Mouse (Mus musculus) spleen, adult 18-20 months (tissue): ENCODE measurements around the gene Zfp64.
"Not testable (repeated sequence)": the region's sequence is repeated elsewhere in the genome, so short reads cannot be mapped to it uniquely, and the experiment has no call there.

Source experiments
- DNase-seq, 2 experiments: peaks; one replicate each; pipeline ENCODE4 v3.0.0; 2022; ENCODE audit warnings: mixed read lengths in 2 of 2

The Zfp64 gene

DNA sequence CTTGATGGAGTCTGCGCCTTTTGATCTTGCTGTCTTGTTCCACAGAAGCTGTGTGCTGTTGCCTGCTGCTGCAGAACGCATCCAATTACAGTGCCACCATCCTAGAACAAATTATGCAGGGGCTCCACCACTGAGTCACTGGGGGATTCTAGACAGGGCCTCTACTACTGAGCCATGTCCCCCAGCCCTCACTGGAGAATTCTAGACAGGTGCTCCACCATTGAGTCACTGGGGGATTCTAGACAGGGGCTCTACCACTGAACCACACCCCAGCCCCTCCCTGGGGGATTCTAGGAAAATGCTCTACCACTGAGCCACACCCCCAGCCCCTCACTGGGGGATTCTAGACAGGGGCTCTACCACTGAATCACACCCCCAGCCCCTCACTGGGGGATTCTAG, 63.3 kb downstream of the Zfp64 start:
- DNase-seq, result no peak

DNA sequence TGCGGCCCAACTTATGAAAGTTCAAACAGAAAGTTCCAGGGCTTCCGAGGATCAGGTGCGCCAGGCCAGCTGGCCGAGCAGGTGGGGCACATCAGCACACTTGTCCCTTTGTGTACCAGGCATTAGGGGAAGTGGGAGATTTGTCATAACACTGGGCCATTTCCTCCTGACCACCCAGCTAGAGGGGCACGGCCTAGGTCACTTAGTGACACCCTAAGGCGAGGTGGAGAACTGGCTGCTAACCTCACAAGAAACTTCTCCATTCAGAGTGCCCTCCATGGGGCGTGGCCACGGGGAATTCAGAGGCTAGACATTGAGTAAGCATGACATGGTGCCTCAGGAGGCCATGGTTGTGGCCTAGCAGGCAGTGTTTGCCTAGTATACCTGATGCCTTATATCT, 70.7 kb downstream of the Zfp64 start:
- DNase-seq, result no peak

DNA sequence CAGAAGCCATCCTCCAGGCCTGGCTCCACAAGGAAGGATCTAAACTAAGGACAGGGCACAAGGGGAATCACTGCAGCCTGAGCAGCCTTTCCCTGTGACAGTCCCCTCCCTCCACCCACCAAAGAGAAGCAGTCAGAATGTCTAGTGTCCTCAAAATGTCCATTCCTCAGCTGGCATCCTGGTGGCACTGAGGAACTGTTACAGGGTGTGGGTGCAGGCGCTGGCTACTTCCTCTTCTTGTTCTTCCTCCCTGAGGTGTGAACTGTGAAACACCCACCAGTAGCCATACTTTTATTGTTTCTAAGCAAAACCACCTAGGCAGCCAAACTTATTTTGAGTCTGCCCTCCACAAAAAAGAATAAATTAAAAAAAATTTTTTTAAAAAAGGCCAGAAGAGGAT, 72.4 kb downstream of the Zfp64 start:
- no peak for DNase-seq

DNA sequence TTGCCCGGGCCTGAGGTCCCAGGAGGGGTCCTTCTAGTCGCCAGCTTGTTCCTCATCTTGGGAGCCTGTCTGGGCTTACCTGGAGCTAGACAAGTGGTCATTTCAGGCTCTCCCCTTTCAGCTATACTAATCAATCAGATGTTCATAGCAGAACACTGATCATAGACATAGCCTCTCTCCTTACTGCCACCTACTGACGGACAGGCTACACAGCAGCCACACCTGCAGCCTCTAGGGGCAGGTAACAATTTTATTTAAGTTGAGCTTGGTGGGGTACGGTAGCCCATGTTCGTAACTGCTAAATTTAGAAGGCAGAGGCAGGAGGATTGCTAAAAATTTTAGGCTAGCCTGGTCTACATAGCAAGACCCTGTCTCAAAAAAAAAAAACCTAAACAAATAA, 73.5 kb downstream of the Zfp64 start:
- DNase-seq, result no peak

DNA sequence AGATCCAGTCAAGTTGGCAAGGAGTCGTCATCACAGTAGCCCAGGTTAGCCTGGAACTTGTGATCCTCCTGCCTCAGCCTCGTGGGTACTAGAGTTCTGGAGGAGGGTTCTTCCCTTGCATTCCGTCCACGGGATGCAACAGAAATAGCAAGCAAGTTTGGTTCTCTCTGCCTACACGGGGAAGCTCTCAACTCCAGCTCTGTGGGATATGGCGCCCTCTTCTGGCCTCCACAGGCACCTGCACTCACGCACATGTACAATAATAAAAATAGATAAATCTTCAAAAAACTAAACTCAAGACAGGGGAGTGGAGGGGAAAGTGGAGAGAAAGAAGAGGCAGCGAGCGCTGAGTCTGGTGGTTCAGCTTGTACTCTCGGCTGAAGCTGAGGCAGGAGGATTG, 75.8 kb downstream of the Zfp64 start:
- no peak for DNase-seq

DNA sequence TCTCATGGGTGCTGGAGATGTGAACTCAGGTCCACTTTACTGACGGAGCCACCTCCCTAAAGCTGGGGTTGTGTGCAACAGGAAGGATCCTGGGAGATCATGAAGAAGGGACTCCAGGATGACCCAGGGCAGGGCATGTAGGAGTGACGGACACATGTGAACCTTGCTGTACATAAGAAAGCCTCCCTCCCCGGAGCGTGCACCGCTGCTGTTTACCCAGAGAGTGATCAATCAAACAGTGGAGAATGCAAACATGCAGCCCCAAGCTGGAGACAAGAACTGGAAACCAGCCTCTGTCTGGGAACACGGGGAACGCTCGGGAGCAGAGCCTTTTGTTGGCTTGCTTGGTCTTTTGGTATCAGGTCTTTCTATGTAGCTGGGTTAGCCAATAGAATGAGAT, 76.7 kb downstream of the Zfp64 start:
- DNase-seq, result no peak

DNA sequence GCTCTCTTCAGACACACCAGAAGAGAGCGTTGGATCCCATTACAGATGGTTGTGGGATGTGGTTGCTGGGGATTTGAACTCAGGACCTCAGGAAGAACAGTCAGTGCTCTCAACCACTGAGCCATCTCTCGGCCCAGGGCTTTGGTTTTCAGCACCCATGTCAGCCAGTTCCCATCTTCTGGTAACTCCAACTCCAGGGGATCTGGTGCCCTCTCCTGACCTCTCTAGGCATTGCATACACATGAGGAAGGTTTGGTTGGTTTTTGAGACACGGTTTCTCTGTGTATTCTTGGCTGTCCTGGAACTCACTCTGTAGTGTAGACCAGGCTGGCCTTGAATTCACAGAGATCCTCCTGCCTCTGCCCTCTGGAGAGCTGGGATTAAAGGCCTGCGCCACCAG, 77.2 kb downstream of the Zfp64 start:
- no peak for DNase-seq

DNA sequence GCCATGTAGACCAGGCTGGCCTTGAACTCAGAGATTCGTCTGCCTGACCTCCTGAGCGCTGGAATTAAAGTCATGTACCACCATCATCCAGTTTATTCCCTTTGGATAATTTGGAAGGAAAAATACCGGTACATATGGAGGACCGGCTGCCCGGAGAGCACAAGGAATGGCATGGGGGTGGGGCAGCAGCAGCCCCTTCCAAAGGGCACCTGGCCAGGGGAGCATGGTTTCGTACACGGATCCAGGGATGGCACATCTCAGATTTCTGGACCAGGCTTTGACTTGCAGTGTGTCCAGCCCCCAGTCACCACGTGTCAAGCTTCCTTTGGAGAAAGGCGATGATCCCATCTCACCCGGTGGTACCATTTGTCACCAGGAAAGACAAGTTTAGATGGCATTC, 78.8 kb downstream of the Zfp64 start:
- no peak for DNase-seq

DNA sequence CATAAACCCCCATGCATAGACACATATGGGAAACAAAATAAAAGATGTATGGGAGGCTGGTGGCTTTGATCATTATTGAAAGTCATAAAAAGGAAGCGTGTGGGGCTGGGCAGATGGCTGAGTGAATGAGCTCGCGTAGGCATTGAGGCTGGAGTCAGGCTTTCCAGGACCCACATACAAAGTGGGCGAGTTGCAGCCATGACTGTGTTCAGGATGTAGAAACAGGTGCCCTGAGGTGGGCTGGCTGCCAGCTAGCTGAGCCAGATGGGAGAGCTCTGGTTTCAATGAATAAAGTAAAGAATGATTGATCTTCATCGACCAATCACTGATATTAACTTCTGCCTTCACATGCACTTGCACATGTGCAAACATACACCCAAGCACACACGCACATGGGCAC, 80.9 kb downstream of the Zfp64 start:
- DNase-seq, result no peak

DNA sequence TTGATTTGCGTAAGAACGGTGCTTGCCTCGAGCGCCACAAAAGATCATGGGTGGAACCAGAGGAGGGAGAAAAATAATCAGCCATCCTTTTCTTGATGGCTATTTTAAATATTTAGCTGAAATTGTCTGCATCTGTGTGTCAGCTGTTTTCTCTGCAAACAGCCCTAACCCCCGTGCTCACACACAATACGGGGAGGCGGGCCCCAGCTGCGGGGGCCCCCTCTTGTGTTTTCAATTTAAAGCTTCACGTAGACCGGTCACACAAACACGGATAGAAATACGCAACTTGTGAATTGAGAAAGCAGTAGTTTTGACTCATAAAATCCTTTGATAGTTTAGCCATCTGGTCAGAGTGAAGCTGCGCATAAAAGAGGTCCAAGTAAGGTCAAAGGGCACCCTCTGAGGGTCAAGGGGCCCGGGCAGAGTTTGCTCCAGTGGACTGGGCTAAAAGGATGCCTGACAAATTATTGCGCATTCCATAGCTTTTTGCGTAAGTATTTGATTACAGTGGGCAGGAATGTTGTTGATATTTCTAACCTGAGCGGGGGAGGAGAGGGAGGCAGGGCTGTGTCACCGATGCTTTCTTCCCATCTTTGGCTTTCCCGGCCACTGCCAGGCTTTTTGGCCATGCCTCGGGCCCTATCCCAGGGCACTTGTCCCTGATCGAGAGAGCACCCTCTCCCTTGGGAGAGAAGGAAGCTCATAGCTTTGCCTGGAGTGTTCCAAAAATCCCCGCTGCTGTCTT, 83.4 kb downstream of the Zfp64 start:
- DNase-seq, result no peak

DNA sequence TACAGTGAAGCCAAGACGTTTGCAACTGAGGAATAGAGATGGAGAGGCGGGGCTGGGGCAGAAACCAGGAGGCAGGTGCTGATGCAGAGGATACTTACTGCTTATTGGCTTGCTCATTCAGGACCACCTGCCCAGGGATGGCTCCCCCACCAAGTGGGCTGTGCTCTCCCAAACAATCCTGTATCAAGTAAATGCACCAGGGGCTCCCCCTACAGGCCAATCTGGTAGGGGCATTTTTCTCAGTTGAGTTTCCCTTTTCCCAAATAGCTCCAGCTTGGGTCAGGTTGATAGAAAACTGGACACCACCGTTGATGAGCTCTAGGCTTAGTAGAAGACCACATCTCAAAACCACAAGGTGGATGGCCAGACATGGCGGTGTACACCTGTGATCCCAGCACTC, 84.9 kb downstream of the Zfp64 start:
- DNase-seq, result no peak

DNA sequence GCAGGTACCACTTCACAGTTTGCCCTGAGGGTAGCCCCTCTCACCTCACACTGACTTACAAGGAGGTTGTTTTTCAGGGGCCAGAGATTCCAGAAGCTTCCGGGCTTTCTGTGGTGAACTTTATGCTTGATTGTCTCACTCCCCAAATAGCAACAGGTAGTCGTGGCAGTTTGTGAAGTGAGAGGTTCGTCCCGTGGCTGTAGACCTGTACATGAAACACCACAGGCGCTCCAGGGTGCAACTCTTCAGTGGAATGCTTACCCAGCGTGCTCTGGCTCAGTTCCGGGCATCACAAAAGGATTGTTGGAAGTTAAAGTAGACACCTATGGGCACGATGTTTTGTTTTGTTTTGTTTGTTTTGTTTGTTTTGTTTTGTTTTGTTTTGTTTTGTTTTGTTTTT, 88.4 kb downstream of the Zfp64 start:
- no peak for DNase-seq

DNA sequence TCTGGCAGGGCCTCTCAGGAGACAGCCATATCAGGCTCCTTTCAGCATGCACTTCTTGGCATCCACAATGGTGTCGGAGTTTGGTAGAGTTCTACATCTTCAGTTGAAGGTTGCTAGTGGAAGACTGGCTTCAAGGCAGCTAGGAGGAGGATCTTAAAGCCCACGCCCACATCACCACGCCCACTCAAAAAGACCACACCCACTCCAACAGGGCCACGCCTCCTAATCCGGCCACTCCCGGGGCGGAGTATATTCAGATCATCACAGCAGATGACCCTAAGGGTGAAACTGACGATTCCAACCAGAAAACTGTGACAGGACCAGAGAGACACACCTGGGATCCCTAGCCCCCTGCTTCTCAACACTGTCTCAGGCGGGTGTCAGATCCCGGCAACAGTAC, 89.0 kb downstream of the Zfp64 start:
- DNase-seq, result no peak

DNA sequence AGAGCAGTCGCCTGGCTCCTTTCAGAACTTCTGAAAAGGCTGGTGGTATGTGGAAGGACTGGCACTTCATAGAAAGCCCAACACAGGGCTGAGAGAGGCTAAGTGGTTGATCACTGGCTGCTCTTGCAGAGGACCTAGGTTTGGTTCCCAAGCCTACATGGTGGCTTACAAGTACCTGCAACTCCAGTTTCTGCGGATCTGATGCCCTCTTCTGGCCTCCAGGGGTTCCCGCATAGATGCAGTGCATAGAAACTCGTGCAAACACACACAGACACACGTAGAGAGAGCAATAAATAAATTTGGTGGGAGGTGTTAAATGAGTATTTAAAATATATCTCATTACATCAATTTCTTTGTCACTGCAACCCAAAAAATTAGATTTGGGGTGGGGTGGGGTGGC, 90.5 kb downstream of the Zfp64 start:
- no peak for DNase-seq

DNA sequence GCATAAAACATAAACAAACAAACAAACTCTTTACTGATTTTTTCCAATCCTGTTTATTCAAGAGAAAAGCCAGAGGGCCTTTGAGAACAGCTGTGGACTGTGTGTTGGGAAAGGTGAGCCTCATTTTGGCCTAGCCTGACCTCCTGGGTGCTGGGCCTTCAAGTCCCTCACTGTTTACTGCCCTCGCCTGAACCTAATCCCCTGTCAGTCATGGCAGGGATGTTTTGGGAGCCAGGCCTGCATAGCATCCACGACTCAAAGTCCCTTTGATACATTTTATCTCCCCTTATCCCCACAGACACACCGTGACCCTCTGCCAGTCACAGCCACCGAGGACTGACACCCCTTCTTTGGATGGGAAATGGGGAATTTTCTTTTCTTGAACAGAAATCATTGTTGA, 92.7 kb downstream of the Zfp64 start:
- no peak for DNase-seq

DNA sequence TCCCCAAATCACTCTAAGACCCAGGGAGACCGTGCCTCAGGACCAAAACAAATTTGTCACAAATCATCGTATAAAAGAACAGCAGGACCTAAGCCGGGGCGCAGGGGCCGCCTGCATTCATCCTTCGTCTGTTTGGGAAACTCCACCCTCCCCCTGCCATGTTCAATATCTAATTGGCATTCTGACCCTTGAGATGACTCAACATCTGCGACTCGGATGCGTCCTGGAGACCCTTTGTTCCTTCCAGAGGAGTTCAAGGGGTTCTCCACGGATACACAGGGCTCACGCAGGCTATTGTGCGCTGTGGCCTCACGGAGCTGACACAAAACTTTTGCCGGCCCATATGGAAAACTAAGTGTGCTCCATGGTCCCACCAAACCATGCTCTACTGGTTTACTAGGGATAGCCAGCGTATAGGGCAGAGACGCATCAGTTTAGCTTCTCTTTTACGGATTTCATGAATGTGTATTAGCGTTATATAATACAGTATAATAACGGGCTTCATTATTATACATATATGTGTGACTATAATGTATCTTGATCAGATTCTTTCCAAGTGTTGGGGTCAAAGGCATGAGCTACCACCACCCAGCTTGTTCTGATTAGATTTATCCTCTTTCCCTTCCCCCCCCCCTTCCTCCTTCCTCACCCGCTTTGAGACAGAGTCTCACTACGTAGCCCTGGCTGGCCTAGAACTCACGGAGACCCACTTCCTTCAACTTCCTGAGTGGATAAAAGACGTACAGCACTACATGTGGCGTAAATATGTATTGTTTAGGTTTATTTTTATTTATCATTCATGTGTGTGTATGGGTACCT, 94.3 kb downstream of the Zfp64 start:
- DNase-seq, result no peak

DNA sequence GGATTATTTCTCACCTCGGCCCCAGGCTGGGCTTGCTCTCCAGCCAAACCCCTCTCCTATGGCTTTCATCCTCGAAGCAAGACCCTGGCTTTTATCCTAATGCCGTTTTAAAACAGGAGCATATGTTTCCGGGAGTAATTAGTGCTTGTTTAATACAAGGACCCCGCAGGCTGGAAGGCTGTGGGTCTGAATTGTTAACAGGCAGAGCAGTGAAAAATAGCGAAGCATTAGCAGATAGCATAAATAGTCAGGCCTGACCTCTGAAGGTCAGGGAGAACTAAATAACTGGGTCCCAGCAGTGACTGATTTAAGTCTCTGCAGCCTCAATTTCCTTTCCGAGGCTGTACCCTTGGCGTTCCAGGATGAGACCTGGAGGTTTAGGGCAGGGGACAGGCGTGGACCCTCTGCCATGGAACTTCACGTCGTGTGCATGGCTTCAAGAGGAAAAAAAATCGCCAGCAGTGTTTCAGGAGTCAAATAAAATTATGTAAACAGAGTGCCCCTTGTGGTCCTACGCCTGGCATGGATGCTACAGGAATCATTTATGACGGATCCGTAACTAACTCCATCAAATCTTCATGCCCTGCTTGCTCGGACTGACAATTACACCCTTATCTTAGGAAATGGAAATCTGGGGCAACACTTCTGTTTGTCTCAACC, 95.2 kb downstream of the Zfp64 start:
- no peak for DNase-seq

DNA sequence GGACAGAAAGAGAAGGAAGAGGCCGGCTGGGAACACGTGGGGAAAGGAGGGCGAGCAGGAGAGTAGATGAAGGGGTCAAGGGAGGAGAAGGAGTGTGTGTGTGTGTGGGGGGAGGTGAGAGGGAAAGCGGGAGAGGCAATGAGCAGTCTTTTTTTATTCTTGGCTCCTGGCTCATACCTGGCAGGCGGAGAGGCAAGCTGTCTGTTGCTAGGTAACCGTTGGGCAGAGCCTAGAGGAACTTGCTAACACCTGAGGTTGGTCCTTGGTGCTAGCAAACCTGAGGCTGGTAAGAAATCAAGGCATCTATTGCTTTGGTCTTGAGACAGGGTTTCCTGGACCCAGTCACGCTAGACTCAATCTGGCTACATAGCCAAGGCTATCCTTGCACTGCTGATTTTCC, 98.7 kb downstream of the Zfp64 start:
- DNase-seq, result no peak

DNA sequence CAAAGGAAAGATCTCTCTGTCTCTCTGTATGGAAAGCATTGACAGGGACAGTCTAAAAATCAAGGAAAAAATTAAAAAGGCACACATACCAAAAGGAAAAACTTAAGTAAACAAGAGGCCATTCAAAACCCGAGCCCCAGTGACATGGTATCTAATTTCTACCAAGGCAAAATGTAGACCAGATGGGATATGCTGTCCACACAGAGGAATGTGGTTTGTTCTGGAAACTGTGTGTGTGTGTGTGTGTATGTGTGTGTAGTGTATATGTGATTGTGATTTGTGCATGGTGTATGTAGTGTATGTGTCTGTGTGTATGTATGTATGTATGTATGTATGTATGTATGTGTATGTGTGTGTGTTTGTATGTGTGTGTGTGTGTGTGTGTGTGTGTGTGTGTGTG, 100.6 kb downstream of the Zfp64 start:
- DNase-seq, result no peak

DNA sequence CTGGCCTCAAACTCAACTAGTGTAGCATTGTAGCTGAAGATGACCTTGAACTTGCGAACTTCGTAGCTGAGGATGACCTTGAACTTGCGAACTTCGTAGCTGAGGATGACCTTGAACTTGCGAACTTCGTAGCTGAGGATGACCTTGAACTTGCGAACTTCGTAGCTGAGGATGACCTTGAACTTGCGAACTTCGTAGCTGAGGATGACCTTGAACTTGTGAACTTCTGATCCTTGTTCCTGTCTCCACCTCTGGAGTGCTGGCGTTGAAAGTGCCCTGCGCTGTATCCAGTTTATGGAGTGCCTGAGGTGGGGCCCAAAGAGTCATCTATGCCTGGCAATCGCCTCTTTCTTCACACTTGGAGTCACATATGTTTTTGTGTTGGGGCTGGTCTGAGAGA, 101.5 kb downstream of the Zfp64 start:
- DNase-seq, result not testable (repeated sequence)

DNA sequence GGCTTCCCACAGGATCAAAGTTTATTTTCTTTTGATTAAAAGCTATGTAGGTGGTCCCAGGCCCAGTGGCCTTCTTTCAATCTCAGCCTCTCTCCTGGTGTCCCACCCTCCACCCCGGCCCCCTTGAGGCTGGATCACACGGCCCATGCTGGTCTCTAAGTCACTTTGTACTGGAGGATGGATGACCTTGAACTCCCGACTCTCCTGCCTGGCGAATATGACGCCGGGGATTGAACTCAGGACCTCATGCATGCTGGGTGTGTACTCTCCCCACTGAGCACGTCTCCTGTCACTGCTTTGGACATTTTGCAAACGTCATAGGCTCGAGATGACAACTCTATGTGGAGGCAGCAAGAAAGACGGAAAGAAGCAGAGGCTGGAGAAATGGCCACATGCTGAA, 103.8 kb downstream of the Zfp64 start:
- DNase-seq, result no peak

DNA sequence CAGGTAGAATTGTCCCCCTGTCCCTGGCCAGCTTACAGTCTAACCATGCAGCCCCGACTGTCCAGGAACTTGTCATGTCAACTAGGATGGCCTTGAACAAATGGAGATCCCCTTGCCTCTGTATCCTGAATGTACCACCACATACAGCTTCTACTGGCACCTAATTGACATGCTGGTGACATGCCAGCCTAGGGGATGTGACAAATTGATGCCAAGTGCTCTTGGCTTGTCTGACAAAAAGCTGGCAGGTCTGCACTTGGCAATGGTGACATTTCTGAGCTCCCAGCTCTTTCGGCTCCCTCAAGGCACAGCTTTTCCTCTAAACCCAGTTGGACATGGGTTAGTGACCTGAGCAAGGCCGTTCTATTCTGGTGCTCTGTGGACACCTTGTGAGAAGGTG, 106.8 kb downstream of the Zfp64 start:
- no peak for DNase-seq

DNA sequence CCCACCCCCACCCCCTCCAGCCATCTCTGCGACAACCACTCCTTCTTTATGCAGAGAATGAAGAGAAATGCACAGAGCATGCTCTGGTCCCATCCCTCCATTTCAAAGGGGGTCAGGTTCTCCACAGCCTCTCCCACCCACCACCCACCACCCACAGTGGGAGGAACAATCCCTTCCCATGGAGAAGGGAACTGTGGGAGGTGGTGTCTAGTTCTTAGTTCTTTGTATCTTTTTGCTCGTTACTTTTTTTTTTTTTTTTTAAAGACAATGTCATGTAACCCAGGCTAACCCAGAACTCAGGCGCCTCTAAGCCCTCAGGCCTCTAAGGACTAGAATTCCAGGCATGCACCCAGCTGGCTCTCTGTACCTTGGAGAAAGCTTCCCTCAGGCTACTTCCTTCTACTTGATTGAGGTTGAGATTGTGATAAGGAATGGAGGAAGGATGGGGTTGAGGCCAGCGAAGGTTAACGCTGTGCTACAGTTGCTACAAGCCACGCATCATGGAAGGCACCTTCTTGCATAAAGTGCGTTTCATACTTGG, 109.1 kb downstream of the Zfp64 start:
- no peak for DNase-seq
